Mouse (Mus musculus): ENCODE results near the gene Ttc41.

Ttc41 gene

GRCm38 (mm10) chr10:86755816-86756502 is 50.3 kb downstream of the Ttc41 start:
- DNase-seq: no peak

GRCm38 (mm10) chr10:86757724-86758123 is 52.1 kb downstream of the Ttc41 start:
- no peak for DNase-seq

DNA sequence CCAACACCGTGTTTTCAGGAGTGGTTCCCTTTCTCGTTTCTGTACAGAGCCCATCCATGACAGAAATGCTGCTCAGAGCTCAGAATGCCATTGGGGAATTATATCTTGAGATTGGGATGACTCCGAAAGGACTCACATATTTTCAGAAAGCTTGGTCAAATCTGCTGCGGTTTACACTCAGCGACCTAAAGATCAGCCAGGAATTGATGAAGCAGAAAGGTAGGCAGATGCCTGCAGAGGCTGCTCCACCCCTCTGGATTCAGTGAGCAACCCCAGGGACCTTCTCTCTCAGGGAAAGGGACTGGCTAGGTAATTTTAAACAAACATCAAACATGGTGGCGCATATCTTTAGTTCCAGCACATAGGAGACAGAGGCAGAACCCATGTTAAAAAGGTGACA is 52.6 kb downstream of the Ttc41 start:
- no peak for DNase-seq

GRCm38 (mm10) chr10:86761236-86761635 is 55.6 kb downstream of the Ttc41 start:
- no peak for DNase-seq

GRCm38 (mm10) chr10:86761722-86762383 is 56.2 kb downstream of the Ttc41 start:
- no peak for DNase-seq

DNA sequence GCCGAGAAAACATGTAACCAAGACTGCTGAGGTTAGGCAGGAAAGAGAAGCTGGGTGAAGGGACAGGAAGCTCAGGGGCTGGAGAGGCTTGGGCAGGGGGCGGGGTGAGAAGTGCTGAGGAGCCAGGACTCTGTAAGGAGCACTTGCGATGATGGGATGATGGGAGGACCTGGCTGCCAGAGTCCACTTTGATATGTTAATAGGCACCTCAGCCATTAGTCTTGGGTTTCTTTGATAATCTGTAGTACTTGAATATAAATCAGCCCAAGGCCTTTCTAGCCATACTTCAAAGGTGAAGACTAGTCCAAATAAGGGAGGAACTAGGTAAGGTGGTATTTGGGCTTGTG is 56.7 kb downstream of the Ttc41 start:
- no peak for DNase-seq

DNA sequence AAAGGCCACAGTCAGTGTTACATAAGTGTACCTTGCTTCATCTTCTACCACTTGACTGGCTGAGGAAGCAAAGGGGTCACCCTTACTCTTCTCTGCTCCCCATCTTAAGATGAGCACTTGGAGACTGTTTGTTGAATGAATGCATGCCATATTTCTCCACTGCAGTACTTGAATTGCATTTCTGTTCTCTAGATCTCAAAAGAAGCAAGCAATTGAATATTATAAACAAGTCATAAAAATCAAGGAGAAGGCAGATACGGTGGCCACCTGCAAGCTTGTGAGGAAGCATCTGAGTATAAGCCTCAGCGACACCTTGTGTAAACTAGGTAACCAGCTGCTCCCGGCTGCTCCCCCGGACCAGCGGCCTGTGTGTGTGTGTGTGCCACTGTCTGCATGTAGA is 58.1 kb downstream of the Ttc41 start, which contains the start of gene Gm49358:
TSS of gene Gm49358 (plus strand) at position 301 of the 400 bp plus-strand sequence.
- DNase-seq: no peak

- no peak for DNase-seq
These were observed 59.8 kb downstream of the Ttc41 start for GRCm38 (mm10) chr10:86765344-86765966.

- no peak for DNase-seq
These were observed 63.6 kb downstream of the Ttc41 start for GRCm38 (mm10) chr10:86769216-86769615.

DNA sequence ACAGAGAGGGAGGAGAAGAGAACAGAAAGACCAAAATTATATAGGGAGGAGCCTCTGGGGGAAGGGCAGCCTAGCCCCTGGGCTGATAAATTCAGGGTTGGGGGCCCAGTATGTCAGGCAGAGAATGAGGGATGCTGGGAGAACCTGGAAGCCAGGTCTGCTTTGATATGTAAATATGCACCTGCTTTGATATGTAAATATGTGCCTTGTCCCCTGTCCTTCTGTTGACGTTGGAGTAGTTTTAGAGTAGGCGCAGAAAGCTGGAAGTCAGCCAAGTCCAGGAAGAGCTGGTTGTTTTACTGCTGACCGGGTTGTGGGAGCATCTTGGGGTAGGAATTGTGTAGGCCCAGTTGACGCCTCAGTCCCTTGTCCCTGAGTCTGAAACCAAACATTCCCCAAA is 64.2 kb downstream of the Ttc41 start:
- DNase-seq: no peak

DNA sequence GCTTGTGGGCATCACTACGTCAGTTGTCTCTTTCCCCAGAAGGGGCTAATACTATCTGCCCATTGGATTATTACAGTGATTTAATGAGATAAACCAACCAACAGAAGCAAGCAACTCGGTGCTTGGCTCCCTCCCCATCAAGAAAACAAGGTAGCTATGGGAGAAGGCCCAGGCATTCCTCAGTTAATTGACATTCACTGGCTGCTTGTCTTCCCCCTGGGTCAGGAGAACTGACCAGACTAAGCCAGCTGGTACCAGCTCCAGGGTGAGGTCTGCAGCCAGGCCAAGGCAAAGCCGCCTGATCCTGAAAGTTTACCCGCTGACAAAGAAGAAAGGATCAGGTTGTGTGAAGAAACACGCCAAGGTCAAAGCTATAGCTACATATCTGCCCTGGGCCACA is 66.1 kb downstream of the Ttc41 start:
- DNase-seq: peak; percentile 56

DNA sequence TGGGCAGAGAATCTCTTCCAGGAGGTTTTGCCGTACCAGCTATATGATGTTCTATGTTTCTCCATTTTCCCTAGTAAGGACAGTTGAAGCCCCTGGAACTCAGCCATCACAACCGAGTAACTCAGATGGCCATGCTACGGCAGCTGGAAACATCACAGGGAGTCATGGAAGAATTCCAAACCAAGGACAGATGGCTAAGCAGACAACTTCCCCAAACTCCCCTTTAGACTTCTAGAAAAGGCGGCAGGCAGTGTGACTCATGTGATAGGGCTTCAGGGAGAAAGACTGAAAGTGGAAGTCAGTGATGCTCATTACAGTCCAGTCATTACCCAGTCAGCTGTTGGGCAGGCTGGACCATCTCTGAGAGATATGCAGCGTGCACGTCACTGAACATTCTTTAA is 66.6 kb downstream of the Ttc41 start:
- no peak for DNase-seq

- no peak for DNase-seq
These were observed 67.7 kb downstream of the Ttc41 start for GRCm38 (mm10) chr10:86773360-86773759.

DNA sequence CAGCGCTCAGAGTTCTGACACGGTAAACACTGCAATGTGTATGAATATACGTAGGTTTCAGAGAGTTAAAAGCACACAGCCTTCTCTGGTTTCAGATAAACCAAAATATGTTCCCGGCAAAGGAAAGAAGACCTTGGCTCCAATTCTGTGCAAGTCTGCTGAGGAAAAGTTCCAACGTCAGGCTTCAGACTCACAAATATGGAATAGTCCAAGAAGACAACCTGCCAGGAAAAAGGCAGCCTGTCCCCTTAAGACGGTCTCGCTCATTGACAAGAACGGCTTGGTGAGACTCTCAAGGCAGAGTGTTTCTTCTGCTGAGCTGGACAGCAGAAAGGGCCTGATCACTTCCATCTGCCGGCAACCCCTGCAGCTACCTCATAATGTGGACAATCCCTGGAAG is 70.7 kb downstream of the Ttc41 start:
- no peak for DNase-seq

- no peak for DNase-seq
These were observed 72.2 kb downstream of the Ttc41 start for GRCm38 (mm10) chr10:86777614-86778319.

- peak; percentile 99 for DNase-seq
These were observed 72.9 kb downstream of the Ttc41 start, which contains the start of gene Nt5dc3 for GRCm38 (mm10) chr10:86778398-86779116. TSS of gene Nt5dc3 (plus strand) at chr10:86779005.

- DNase-seq: peak; percentile 36
These were observed 73.6 kb downstream of the Ttc41 start for GRCm38 (mm10) chr10:86779117-86779755.

DNA sequence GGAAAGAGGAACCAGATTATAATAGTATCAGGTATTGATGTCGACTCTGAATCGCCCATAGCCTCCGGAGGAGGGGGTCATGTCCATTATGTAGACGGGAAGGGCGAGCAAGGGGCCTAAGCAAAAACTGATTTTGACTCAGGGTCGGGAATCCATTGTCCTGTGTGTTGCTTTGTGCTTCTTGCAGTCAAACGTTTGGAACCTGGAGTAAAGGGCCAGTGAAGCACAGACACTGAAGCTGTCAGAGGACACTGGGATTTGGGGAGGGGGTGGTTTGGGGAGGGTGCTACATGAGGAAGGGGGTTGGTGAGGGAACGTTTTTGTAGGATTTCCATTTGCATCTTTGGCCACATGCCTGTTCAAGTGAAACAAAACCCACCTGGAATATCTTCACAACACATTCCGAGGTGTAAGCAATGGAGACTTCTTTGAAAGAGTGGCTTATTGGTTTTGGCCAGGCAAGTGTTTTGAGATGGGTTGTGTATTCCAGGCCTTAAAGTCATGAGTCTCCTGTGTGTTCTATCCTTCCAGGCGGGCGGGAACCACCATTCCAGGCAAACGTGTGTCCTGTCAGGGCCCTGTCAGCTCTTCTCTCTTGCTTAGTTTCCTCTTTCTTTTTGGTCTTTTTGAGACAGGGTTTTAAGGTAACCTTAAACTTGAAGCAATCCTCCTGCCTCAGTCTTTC is 74.3 kb downstream of the Ttc41 start:
- no peak for DNase-seq

DNA sequence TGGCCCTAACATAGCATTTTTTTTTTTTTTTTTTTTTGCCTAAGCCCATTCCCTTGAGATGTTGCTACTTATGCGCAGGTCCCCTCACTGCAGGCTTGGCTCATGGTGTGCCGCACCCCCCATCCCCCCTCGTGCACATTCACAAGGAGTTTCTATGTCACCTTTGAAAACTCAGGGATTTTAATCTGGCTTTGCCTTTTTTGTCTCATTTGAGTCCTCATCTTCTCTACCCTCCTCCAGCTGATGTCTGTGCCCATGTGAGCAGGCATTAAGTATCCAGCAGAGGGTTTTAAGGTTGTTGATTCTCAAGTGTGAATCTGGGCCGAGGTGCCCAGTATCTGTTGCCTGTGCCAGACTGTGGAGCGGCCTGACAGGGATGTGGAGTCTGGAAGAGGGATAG is 76.0 kb downstream of the Ttc41 start:
- no peak for DNase-seq

DNA sequence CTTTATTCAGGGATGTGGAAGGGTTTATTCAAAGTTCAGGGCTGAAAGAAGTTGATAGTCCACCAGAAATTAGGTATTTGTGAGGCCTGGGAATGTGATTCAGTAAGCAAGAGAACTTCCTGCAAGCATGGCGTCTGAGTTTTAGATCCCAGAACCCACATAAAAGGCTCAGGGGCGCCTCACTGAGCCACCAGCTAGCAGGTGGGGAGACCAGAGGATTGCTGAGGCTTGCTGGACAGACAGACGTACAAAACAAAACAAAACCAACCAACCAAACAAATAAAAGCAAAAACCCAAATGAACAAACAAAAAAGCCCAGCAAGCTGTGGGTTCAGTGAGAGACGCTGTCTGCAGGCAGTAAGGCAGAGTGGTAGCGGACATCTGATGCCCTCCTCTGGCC is 77.0 kb downstream of the Ttc41 start:
- no peak for DNase-seq

GRCm38 (mm10) chr10:86783561-86783960 is 78.0 kb downstream of the Ttc41 start:
- DNase-seq: no peak
